17 mouse cellular contexts compared by ENCODE assay signal in the genomic region with DNA sequence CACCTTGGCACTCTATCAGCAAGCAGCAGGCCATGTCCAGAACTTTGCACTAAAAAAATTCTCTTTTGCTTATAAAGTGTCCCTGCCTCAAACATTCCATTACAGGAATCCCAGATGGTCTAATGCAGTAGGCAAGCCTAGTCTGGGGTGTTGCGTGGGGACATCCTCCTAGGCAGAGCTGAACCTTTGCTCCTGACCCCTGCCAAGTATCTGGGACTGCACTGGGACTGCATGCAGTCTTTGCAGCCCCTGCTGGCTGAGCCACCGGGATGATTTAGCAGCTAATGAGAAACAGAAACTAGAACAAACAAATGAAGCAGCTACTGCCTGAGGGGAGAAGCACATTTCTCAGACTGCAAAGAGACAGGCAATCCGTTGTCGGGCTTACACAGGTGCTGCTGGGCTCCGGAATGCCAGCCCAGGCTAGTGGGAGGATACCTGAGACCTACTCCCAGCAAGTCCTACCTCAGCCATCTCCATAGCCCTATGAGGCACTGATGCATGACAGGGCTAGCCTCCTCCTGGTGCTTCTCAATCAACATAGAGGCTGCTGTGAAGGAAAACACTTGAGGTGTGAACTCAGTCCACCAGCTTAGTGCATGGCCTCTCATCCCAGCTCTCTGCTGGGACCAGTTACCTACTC.
A peak's percentile ranks its signal among the peaks of the same experiment; 100 is the strongest.
DNase-seq lines count a peak whose midpoint lies in the region; ATAC-seq lines count a peak whose summit lies in the region.
"Had no signal": no experiment of that assay in that cellular context is flagged by ENCODE, and none has a peak within 500 bp of the region (broad histone marks: within the 10 kb centered on the region; RNA-seq: fewer than 3 reads in every experiment).

No protein-coding gene starts in this region.

- H3K4me2 ChIP-seq in kidney, embryonic 15.5 days = no peak overlapping the region
- H3K4me2 ChIP-seq in embryonic facial prominence, embryonic 11.5 days (ENCODE audit: low read depth, low read length) = no peak overlapping the region
- H3K4me2 ChIP-seq: forebrain, embryonic 13.5 days; stomach, embryonic 15.5 days had no signal

- no peak overlapping the region for H3K27ac ChIP-seq in kidney, embryonic 15.5 days
- H3K27ac ChIP-seq in embryonic facial prominence, embryonic 11.5 days (replicated peaks; ENCODE audit: low read depth, low read length) = no peak overlapping the region
- H3K27ac ChIP-seq: forebrain, embryonic 13.5 days; limb, embryonic 10.5 days; stomach, embryonic 15.5 days had no signal

- H3K9me3 ChIP-seq in kidney, embryonic 15.5 days (replicated peaks) = no peaks in the 10 kb centered on the region
- no peaks in the 10 kb centered on the region for H3K9me3 ChIP-seq in embryonic facial prominence, embryonic 11.5 days (replicated peaks; ENCODE audit: control insufficient read depth, low read length)
- H3K9me3 ChIP-seq: forebrain, embryonic 13.5 days; limb, embryonic 10.5 days; megakaryocyte, embryonic 14.5 days; stomach, embryonic 15.5 days had no signal

- ATAC-seq in kidney, embryonic 15.5 days (replicated peaks; ENCODE audit: low FRiP score) = peak; percentile 70; the same call in 1 of the 2 replicates
- ATAC-seq in embryonic facial prominence, embryonic 11.5 days (replicated peaks; ENCODE audit: insufficient number of reproducible peaks, low FRiP score, low TSS enrichment, low read depth) = no peak; the same call in 1 of the 2 replicates
- ATAC-seq: forebrain, embryonic 13.5 days; liver, postnatal 0 days had no signal

- H3K27me3 ChIP-seq in kidney, embryonic 15.5 days = no peaks in the 10 kb centered on the region
- no peaks in the 10 kb centered on the region for H3K27me3 ChIP-seq in embryonic facial prominence, embryonic 11.5 days (ENCODE audit: control insufficient read depth, insufficient read depth, low read length)
- H3K27me3 ChIP-seq: forebrain, embryonic 13.5 days; stomach, embryonic 15.5 days had no signal

- no peak overlapping the region for H3K9ac ChIP-seq in kidney, embryonic 15.5 days
- H3K9ac ChIP-seq in embryonic facial prominence, embryonic 11.5 days (replicated peaks; ENCODE audit: low read length) = no peak overlapping the region
- H3K9ac ChIP-seq: forebrain, embryonic 13.5 days; liver, postnatal 0 days; stomach, embryonic 15.5 days had no signal

- 13% methylated on average over 5 of the region's 5 CpGs for WGBS in kidney, embryonic 15.5 days
- 10% methylated on average over 5 of the region's 5 CpGs for WGBS in embryonic facial prominence, embryonic 11.5 days

- DNase-seq in kidney, adult 11 months = no peak
- peak; percentile 31 for DNase-seq in retina, postnatal 1 day
- DNase-seq in retina, embryonic 14.5 days (ENCODE audit: low spot score) = no peak
- peak; percentile 58 for DNase-seq in embryonic facial prominence, embryonic 11.5 days (ENCODE audit: low spot score)
- no peak for DNase-seq in layer of hippocampus, adult 9-11 months
- DNase-seq in urinary bladder, postnatal 36 days (ENCODE audit: low spot score in 2 of 2) = no peak
- DNase-seq: B cell, adult 2 months; cerebellum, adult 8-10 months; gastrocnemius, postnatal 36 days; kidney, postnatal 25 days; liver, postnatal 0 days; thymus, adult 18-20 months had no signal

- H3K4me3 ChIP-seq in kidney, embryonic 15.5 days (replicated peaks) = no peak overlapping the region
- no peak overlapping the region for H3K4me3 ChIP-seq in embryonic facial prominence, embryonic 11.5 days (ENCODE audit: low read depth, low read length)
- H3K4me3 ChIP-seq: forebrain, embryonic 13.5 days; limb, embryonic 10.5 days; megakaryocyte, embryonic 14.5 days; stomach, embryonic 15.5 days had no signal

- no peaks in the 10 kb centered on the region for H3K36me3 ChIP-seq in kidney, embryonic 15.5 days
- no peaks in the 10 kb centered on the region for H3K36me3 ChIP-seq in embryonic facial prominence, embryonic 11.5 days (replicated peaks; ENCODE audit: control insufficient read depth, insufficient read depth, low read depth, low read length)
- H3K36me3 ChIP-seq: limb, embryonic 10.5 days; stomach, embryonic 15.5 days had no signal

- H3K4me1 ChIP-seq in kidney, embryonic 15.5 days = peaks cover 9% of the 10 kb centered on the region; the same call in 1 of the 2 replicates
- no peaks in the 10 kb centered on the region; the same call in 1 of the 2 replicates for H3K4me1 ChIP-seq in embryonic facial prominence, embryonic 11.5 days (ENCODE audit: control insufficient read depth, insufficient read depth, low read length)
- H3K4me1 ChIP-seq: megakaryocyte, embryonic 14.5 days had no signal

Comparison
In these comparisons a context has a peak if more than half of its experiments do, and no peak if none do; other contexts are left out.
1. DNase-seq: peak in retina, postnatal 1 day (single experiment) and embryonic facial prominence, embryonic 11.5 days (single experiment); none in kidney, adult 11 months (single experiment), retina, embryonic 14.5 days (single experiment), layer of hippocampus, adult 9-11 months (single experiment) and urinary bladder, postnatal 36 days (0 of 2).